Mouse (Mus musculus): ENCODE data around the gene Nfib.

DNA sequence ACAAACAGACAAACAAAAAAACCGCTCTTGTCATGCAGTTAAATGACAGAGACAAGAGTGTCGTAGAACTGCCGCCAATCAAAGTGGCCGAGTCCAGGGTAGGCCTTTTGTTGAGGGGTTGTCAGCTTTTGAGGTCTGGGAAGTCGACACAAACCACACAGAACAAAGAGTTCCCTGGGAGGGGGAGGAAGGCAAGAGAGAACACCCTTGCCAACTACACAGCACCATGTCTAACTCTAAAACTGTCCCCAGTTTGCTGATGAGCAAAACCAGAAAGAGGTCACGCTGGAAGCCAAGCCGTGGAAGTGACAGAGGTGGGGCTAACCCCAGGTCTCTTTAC lies 91.1 kb downstream of the Nfib start:
- no peak for TF ChIP-seq CTCF (IDR thresholded peaks at IDR 0.05; ENCODE audit: borderline replicate concordance, extremely low read depth, insufficient read depth, insufficient read length)
- TF ChIP-seq POLR2A (IDR thresholded peaks at IDR 0.05; ENCODE audit: borderline replicate concordance, extremely low read depth, insufficient read depth, insufficient read length, poor library complexity, severe bottlenecking) = no peak
